ENCODE assay signal across 21 mouse cellular contexts in genomic region chr1:35524788-35525187, GRCm38 (mm10).
DNase-seq lines count a peak whose midpoint lies in the region; ATAC-seq lines count a peak whose summit lies in the region.
"Had no signal": no experiment of that assay in that cellular context is flagged by ENCODE, and none has a peak within 500 bp of the region (broad histone marks: within the 10 kb centered on the region; RNA-seq: fewer than 3 reads in every experiment).

No protein-coding gene starts in this region.

- intact Hi-C loops in left cerebral cortex, postnatal 36 days (cut with DNase I), result no loop called here

- no peaks in the 10 kb centered on the region for H3K9me3 ChIP-seq in neural tube, embryonic 14.5 days (ENCODE audit: control insufficient read depth, low read length)
- H3K9me3 ChIP-seq in forebrain, embryonic 15.5 days, result no peaks in the 10 kb centered on the region
- H3K9me3 ChIP-seq: forebrain, embryonic 13.5 days; heart, embryonic 10.5 days; hindbrain, embryonic 15.5 days; intestine, embryonic 15.5 days; limb, embryonic 13.5 days; liver, embryonic 12.5 days had no signal

- WGBS in neural tube, embryonic 14.5 days, result 30% methylated on average over 5 of the region's 5 CpGs
- WGBS in forebrain, embryonic 15.5 days, result 66% methylated on average over 5 of the region's 5 CpGs

- H3K4me1 ChIP-seq in neural tube, embryonic 14.5 days (ENCODE audit: control insufficient read depth, insufficient read depth, low read length), result peaks cover 11% of the 10 kb centered on the region; the same call in 1 of the 2 replicates
- H3K4me1 ChIP-seq in forebrain, embryonic 15.5 days, result no peaks in the 10 kb centered on the region
- H3K4me1 ChIP-seq: forebrain, embryonic 13.5 days; heart, embryonic 10.5 days; intestine, embryonic 15.5 days; liver, embryonic 12.5 days had no signal

- no peak overlapping the region for H3K27ac ChIP-seq in neural tube, embryonic 14.5 days (ENCODE audit: low read depth, low read length)
- H3K27ac ChIP-seq in forebrain, embryonic 15.5 days (replicated peaks), result no peak overlapping the region
- H3K27ac ChIP-seq: forebrain, embryonic 13.5 days; gastrocnemius, adult 2 months; heart, embryonic 10.5 days; hindbrain, embryonic 15.5 days; intestine, embryonic 15.5 days; limb, embryonic 13.5 days; liver, embryonic 12.5 days had no signal

- H3K4me3 ChIP-seq in neural tube, embryonic 14.5 days (ENCODE audit: low read depth, low read length), result no peak overlapping the region
- H3K4me3 ChIP-seq in forebrain, embryonic 15.5 days, result no peak overlapping the region
- H3K4me3 ChIP-seq: forebrain, embryonic 13.5 days; gastrocnemius, adult 2 months; heart, embryonic 10.5 days; hindbrain, embryonic 15.5 days; intestine, embryonic 15.5 days; limb, embryonic 13.5 days; liver, embryonic 12.5 days had no signal

- no peaks in the 10 kb centered on the region for H3K36me3 ChIP-seq in neural tube, embryonic 14.5 days (ENCODE audit: control insufficient read depth, insufficient read depth, low read length)
- no peaks in the 10 kb centered on the region for H3K36me3 ChIP-seq in forebrain, embryonic 15.5 days
- H3K36me3 ChIP-seq: heart, embryonic 10.5 days; hindbrain, embryonic 15.5 days; intestine, embryonic 15.5 days; limb, embryonic 13.5 days; liver, embryonic 12.5 days had no signal

- H3K27me3 ChIP-seq in neural tube, embryonic 14.5 days (ENCODE audit: control insufficient read depth, insufficient read depth, low read length), result no peaks in the 10 kb centered on the region
- no peaks in the 10 kb centered on the region for H3K27me3 ChIP-seq in forebrain, embryonic 15.5 days
- H3K27me3 ChIP-seq: forebrain, embryonic 13.5 days; hindbrain, embryonic 15.5 days; intestine, embryonic 15.5 days; limb, embryonic 13.5 days; liver, embryonic 12.5 days had no signal

- DNase-seq in cerebellum, adult 9-10 months, result peak; percentile 8
- no peak for DNase-seq in cerebellum, adult 8-10 months
- peak; percentile 51 for DNase-seq in heart, adult 11 months
- no peak for DNase-seq in heart, adult 18-20 months
- DNase-seq in neural tube, embryonic 10.5 days (ENCODE audit: extremely low spot score, low spot score), result no peak
- DNase-seq in left cerebral cortex, postnatal 36 days (ENCODE audit: low spot score in 2 of 2), result peak; percentile 16 to 39
- DNase-seq: adrenal gland, postnatal 10 days; gastrocnemius, adult 2 months; heart, postnatal 4 days; lung, adult 18-20 months; lung, postnatal 10 days; thymus, adult 2 months had no signal

- ATAC-seq in neural tube, embryonic 14.5 days (ENCODE audit: low read depth), result 0 out of 2 replicates have a peak, but pooled peaks have one; percentile 5
- no peak for ATAC-seq in forebrain, embryonic 15.5 days (replicated peaks)
- ATAC-seq: forebrain, embryonic 13.5 days; liver, embryonic 12.5 days had no signal

- no peak overlapping the region for H3K9ac ChIP-seq in neural tube, embryonic 14.5 days (replicated peaks; ENCODE audit: low read depth, low read length)
- no peak overlapping the region for H3K9ac ChIP-seq in forebrain, embryonic 15.5 days (replicated peaks)
- H3K9ac ChIP-seq: forebrain, embryonic 13.5 days; hindbrain, embryonic 15.5 days; intestine, embryonic 15.5 days; limb, embryonic 13.5 days; liver, embryonic 12.5 days had no signal

- no peak overlapping the region for H3K4me2 ChIP-seq in neural tube, embryonic 14.5 days (ENCODE audit: low read depth, low read length)
- H3K4me2 ChIP-seq in forebrain, embryonic 15.5 days (replicated peaks), result no peak overlapping the region
- H3K4me2 ChIP-seq: forebrain, embryonic 13.5 days; hindbrain, embryonic 15.5 days; intestine, embryonic 15.5 days; limb, embryonic 13.5 days; liver, embryonic 12.5 days; midbrain, embryonic 11.5 days had no signal

Comparison
In these comparisons a context has a peak if more than half of its experiments do, and no peak if none do; other contexts are left out.
1. DNase-seq: peak in cerebellum, adult 9-10 months (single experiment), heart, adult 11 months (single experiment) and left cerebral cortex, postnatal 36 days (2 of 2); none in cerebellum, adult 8-10 months (single experiment), heart, adult 18-20 months (0 of 2) and neural tube, embryonic 10.5 days (single experiment).